Mouse (Mus musculus): ENCODE data around the gene Slc32a1. TPM values are rescaled to one million over a fixed set of nuclear protein-coding genes. Genes with fewer than 3 reads are reported as not detected.
A peak's percentile ranks its signal among the peaks of the same experiment; 100 is the strongest.

Gene Slc32a1
- total RNA-seq, 2 experiments from 2014 or later = not detected

DNA sequence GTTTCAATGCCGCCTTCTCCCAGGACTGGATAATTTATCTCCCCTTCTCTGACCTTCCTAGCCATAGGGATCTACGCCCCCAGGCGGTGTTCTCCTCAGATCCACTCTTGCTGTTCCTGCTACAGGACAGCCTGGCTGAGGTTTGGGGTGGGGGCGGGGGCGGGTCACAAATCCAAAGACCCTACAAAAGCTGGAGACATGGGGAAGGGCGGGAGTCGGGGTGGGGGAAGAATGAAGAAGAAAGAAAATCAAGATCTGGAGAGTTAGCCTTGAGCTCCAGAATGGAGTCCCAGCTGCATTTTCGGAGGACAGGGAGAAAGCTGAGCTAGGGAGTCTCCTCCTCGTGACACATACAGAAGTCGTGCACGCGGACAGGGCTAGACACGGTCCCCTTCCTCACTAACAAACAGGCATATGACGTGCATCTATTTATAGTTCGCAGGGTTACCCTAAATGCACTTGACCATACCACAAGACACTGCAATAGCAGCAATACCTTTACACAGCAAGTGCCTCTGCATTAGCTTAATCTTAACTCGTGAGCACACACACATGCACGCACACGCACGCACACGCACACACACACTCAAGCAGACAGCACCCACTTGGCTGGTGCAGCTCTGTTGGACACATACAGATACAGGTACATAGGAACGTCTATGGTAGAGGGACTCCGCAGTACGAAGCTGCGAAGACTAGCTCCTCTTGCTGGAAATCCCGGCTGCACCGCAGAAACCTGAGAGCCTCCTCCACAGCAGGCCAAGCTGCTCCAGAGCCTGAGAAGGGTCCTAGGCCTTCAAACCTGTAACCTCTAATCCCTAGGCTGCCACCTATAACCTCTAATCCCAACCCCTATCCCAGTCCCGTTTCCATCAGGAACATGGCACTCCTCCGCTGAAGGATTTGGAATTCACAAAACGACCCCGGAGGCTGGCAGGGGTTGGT lies 1.4 kb downstream of the Slc32a1 start:
- no peak for DNase-seq
- intact Hi-C loops (cut with DNase I) = no loop called here

DNA sequence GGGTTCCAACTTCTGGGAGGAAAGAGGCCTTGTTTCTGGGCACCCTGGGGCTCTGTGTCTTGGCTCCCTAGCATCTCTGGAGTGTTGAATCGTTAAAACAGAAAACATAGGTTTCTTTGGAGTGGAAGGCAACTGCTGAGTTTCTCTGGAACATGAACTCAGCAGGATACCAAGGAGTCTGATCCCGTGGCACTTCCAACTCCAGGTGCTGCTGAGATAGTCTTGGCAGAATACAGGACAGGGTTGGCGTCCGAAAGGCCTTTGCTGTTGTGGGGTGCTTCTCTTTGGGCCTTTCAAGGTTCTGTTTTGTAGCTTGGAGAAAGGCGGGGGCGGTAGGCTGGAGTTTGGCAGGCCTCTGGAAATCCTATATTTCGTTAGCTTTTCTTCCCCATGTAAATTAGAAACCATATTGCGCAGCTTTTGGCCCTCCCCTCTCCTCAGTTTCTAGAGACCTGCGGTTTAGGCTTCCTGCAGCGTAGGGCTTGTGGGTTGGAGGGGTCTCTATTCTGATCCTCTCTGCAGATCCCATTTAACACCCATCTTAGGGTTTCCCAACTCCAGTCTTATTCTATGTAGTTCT lies 2.2 kb downstream of the Slc32a1 start:
- peak in 1 of 2 experiments; percentile 40 for DNase-seq
- intact Hi-C loops (cut with DNase I) = no loop called here

DNA sequence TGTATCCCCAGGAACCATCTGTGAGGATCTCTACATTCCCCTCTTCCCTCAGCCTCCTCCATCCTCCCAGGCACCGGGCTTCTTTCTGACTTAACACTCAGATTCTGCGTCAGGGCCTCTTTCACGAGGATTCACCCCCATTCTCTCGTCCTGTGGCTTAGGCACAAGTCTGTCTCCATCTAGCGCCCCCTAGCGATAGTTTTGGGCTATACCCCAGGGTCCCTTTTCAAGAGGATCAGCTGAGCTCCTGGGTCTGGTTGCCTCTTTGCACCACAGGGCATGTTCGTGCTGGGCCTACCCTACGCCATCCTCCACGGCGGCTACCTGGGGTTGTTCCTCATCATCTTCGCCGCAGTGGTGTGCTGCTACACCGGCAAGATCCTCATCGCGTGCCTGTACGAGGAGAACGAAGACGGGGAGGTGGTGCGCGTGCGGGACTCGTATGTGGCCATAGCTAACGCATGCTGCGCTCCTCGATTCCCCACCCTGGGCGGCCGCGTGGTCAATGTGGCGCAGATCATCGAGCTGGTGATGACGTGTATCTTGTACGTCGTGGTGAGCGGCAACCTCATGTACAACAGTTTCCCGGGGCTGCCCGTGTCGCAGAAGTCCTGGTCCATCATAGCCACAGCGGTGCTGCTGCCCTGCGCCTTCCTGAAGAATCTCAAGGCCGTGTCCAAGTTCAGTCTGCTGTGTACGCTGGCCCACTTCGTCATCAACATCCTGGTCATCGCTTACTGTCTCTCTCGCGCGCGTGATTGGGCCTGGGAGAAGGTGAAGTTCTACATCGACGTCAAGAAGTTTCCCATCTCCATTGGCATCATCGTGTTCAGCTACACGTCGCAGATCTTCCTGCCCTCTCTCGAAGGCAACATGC lies 3.2 kb downstream of the Slc32a1 start:
- peak in 1 of 2 experiments; percentile 37 for DNase-seq
- intact Hi-C loops (cut with DNase I) = no loop called here

DNA sequence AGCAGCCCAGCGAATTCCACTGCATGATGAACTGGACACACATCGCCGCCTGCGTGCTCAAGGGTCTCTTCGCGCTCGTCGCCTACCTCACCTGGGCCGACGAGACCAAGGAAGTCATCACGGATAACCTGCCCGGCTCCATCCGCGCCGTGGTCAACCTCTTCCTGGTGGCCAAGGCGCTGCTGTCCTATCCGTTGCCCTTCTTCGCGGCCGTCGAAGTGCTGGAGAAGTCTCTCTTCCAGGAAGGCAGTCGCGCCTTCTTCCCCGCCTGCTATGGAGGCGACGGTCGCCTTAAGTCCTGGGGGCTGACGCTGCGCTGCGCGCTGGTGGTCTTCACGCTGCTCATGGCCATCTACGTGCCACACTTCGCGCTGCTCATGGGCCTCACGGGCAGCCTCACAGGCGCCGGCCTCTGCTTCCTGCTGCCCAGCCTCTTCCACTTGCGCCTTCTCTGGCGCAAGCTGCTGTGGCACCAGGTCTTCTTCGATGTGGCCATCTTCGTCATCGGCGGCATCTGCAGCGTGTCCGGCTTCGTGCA lies 3.9 kb downstream of the Slc32a1 start:
- intact Hi-C loops (cut with DNase I) = no loop called here
- no peak for DNase-seq

DNA sequence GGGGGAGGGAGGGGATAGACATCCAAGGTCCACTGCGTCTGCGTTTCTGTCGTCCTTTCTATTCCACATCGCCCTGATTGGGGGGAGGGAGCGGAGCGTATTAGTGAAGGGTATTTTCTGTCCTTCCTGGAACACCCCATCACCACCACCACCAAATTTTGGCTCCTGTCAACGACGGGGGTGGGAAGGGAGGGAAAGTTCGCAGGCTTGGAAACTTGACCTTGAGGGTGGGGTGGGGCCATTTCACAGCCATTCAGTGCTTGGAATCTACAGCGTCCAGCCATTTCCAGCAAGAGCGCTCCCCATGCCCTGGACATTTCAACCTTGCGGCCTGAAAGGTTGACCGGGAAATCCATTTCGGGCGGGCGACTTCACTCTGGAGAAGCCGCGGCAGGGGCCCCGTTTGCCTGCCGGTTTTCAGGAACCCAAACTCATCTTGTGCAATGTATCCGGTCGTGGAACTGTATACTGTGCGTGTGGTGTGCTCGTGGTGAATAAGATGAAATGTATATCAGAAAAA lies 4.7 kb downstream of the Slc32a1 start:
- intact Hi-C loops (cut with DNase I) = no loop called here
- no peak for DNase-seq

DNA sequence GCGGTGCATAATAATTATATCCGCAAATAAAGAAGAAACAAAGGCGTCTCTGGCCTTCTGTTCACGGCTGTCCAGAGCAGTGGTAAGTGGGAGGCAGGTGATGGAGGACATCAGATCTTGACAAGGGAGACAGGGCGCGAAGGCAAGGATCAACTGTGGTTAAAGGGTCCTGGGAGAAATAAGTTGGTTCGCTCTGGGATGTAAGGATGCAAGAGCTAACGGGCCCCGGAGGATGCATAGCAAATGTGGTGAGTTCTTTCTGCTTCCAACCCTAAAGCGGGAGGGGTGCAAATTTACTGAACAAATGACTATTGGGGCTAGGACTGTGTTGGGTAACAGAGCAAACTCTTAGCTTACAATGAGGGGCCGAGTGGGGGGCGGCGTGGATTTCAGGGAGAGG lies 5.1 kb downstream of the Slc32a1 start:
- intact Hi-C loops (cut with DNase I) = no loop called here
- no peak for DNase-seq

DNA sequence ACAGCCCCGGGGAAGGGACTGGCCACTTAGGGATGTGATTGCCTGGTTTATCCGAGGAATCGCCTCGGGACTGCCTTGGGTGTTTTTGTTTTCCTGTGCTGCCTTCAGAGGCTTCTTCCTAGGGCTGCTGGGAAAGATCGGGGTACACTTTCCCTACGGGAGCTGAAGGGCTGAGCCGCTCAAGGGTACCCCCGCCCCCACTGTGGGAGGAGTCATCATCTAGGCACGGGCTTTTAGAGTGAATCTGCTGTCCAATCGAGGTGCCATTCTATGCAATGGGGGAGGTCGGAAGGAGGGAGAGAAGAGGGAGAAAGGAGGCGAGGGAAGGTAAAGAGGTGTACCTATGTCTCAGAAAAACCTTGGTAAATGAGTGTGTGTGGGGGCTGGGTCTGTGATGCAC lies 5.7 kb downstream of the Slc32a1 start:
- no peak for DNase-seq
- intact Hi-C loops (cut with DNase I) = no loop called here

DNA sequence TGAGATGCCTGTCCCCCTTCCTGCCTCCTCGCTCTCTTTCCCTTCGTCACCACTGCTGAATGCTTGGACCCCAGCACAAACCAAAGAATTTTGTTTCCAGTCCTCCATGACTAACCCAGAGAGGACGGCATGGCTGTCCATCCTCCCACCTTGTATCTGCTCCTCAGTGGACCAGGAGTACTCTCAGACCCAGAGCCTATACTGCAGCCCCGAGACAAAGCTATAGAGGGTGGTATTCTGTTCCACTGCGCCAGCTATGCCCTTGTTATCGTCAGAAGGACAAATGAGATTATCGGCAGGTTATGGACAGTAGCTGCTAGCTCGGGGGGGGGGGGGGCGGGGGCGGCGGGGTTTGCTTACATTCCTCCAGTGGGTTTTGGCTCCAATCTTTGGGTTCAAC lies 6.2 kb downstream of the Slc32a1 start:
- intact Hi-C loops (cut with DNase I) = no loop called here
- DNase-seq = no peak

DNA sequence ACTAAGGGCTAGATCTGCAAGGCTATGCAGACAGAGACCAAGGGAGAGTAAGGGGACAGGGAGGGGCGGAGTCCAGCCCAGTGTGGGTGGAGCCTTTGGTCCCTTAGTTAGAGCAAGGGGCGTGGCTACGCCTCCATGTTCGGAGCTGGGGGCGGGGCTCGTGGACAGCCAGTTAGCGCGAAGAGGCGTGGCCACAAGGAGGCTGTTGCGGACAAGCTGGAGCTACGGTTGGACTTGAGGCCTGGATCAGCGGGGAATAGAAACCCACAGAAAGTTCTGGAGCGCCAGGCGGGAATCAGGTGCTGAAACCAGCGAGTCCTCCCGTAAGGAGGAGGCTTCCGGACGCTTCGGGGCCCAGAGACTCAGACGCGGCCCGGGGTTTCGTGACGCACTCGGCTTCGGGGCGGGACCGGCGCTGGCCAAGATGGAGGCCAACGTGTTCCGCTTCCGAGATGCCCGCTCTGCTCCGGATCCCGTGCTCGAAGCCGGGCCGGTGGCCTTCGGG lies 14.2 kb downstream of the Slc32a1 start, which contains the start of gene Actr5:
Gene Actr5, plus strand, starts transcription at position 171 of the 505 bp plus-strand sequence.
- peak; percentile 89 to 93 for DNase-seq
- intact Hi-C loops (cut with DNase I) = loop anchor here (10.0 kb wide), 1 partner anchor 210 kb away; no protein-coding TSS in a partner anchor

DNA sequence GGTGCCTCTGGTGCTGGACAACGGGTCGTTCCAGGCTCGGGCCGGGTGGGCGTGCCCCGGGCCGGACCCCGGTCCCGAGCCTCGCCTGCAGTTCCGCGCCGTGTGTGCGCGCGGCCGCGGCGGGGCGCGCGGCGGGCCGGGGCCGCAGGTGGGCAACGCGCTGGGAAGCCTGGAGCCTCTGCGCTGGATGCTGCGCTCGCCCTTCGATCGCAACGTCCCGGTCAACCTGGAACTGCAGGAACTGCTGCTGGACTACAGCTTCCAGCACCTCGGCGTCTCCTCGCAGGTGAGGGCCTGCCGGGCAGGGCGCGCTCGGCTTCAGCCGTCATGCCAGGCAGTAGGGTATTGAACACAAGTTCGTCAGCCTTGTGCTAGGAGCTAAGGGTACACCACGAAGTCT lies 14.7 kb downstream of the Slc32a1 start:
- intact Hi-C loops (cut with DNase I) = loop anchor here (10.0 kb wide), 1 partner anchor 210 kb away; no protein-coding TSS in a partner anchor
- no peak for DNase-seq

DNA sequence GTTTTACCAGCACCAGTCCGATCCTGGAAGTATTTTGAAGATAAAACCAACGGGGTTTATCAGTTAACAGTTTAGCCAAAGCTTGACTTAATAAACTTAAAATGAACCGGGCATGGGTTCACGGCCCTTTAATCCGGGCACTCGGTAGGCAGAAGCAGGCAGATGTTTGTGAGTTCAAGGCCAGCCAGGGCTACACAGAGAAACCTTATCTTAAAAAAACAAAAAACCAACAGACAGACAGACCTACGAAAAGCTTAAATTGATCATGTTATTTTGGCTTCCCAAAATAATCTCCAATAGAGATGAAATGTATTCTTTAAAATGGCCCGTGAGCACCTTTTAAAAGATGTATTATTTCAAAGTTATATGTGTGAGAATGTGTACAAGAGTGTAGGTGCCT lies 15.1 kb downstream of the Slc32a1 start:
- intact Hi-C loops (cut with DNase I) = loop anchor here (10.0 kb wide), 1 partner anchor 211 kb away; no protein-coding TSS in a partner anchor
- no peak for DNase-seq

DNA sequence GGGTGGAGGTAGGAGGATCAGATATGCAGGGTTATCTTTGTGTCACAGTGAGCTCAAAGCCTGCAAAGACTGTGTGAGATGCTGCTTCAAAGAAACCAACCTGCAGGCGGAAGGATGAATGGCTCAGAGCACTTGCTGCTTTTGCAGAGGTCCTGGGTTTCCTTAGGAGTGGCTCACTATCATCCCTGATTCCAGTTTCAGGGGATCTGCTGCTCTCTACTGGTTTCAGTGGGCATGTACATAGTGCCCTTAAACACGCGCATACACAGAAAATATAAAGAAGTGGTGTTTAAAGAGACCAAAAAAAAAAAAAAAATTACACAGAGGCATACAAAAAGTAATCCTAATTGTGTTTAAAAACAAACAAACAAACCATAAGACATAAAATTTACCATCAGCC lies 18.3 kb downstream of the Slc32a1 start:
- DNase-seq = no peak
- intact Hi-C loops (cut with DNase I) = loop anchor here (1.0 to 10.0 kb wide), 3 partner anchors 79 to 214 kb away; no protein-coding TSS in a partner anchor

DNA sequence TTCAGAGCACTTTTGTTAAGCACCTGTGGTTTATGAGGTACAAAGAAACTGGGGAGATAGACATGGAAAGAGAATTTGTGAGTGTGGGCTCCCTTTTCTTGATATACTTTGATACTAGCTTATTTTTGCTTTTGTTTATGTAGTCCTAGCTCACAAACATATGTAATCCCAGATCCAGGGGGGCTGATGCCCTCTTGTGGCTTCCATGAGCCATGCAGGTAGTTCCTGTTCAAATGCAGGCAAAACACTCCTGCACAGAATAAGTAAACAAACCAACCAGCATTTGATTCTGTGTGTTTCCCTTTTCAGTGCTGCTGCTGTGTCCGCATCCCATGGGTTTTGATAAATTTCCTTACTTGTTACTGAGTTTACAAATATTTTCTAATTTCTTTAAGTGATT lies 18.8 kb downstream of the Slc32a1 start:
- intact Hi-C loops (cut with DNase I) = loop anchor here (1.0 to 10.0 kb wide), 3 partner anchors 79 to 215 kb away; no protein-coding TSS in a partner anchor
- DNase-seq = no peak

DNA sequence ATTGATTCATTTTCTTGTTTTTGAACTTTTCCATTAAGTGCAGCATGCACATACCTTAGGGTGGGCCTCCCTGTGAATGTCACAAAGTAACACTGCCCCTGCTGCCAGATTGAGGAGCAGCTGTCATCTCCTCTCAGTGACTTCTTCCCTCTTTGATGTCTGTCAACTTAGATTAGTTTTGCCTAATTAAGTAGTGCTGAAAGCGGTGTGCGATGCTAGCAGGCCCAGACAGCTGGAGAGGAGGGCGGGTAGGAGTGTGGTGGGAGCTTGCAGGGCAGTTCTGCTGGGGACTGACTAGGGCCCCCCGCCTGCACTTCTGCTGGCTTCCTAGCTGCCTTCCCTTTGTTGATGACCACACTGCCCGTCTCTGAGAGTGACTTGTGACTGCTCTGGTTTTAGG lies 21.3 kb downstream of the Slc32a1 start:
- intact Hi-C loops (cut with DNase I) = no loop called here

DNA sequence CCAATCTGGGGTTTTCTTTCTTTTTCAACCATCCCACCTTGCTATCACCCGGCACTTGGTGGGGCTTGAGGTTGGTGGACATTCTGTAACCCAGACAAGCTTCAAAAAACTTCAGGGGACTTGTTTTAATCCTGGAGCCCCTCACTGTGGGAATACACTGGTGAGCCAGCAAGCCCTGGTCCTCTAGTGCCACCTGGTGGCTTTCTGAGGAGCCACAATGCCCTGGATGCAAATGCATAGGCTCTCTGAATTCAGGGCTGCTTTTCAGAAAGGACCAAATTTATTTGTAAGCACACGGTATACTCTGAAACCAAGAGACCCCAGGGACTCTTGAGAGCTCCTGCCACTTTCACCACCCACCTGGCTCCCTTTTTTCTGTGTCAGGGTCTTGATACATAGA lies 31.3 kb downstream of the Slc32a1 start:
- DNase-seq = peak; percentile 66 to 74
- intact Hi-C loops (cut with DNase I) = loop anchor here (1.0 to 5.0 kb wide), 2 partner anchors 92 to 220 kb away; no protein-coding TSS in a partner anchor

More for the DNA sequence above, 21.3 kb downstream of the Slc32a1 start:
- DNase-seq = no peak

DNA sequence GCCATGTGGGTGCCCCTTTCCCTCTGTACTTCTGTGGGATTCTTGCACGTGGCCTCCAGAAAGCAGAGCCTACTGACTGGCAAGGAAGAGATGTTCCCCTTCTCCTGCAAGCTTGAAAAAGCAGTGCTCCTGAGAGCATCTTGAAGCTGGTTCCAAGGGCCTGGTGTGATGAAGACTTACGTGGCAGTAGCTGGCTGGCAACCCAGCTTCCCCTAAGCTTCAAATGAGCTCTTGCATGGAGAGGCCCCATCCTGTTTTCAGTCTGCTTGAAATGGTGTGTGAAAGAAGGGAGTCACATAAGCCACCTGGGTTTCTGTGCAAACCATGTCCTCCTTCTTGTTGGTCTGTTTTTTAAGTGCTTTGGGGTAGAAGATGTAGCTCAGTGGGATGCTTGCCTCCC lies 32.0 kb downstream of the Slc32a1 start:
- intact Hi-C loops (cut with DNase I) = loop anchor here (1.0 to 5.0 kb wide), 2 partner anchors 92 to 220 kb away; no protein-coding TSS in a partner anchor
- no peak for DNase-seq

DNA sequence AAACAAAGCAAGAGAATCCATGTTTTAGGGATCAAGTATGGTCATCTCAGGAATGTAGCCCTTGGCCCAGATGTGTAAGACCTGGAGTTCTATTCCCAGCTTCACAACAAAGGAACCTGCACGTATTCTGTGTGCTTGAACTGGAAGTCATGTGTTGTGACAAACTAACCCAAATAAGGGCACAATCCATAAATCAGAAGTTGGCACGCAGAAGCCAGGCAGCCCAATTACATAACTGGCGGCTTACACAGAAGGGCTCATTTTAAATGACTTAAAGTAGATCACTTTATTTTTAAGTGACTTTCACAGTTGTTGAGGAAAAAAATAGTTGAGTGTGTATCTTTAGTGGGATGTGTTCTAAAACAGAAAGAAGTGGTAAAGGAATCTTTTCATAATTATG lies 33.2 kb downstream of the Slc32a1 start:
- DNase-seq = no peak
- intact Hi-C loops (cut with DNase I) = loop anchor here (5.0 kb wide), 1 partner anchor 219 kb away; no protein-coding TSS in a partner anchor

DNA sequence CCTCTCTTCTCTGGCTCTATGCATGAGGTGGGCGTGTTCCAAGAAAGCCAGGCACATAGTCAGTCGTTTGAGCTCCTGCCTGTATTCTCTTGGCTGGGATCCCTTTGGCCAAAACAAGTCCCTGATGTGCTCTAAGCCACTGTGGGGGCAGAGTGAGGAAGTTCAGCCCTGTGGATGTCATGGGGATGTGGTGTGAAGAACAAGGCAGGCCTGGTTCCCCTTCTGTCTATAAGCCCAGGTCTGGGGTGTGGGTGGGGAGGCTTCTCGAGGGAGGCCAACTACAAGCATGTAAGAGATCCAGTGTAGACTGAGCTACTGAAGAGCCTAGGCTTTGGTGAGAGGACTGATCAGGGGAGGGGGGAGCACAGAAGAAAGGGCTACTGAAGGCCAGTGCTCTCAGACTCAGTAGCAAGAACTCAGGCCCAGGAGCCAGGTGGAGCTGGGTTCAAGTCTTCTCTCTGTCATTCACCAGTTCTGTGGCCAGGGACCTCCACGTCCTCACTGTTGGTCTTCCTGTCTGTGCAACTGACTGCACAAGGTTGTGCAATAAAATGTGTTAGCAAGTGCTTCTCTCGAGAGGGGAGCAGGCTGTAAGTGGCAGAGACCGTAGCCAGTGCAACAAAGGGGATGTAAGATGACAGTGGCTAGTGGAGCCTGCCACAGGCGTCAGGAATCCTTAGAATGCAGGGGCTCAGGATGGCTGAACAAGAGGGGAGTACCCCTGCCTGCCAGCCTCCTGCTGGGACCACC lies 40.8 kb downstream of the Slc32a1 start:
- no peak for DNase-seq
- intact Hi-C loops (cut with DNase I) = no loop called here

DNA sequence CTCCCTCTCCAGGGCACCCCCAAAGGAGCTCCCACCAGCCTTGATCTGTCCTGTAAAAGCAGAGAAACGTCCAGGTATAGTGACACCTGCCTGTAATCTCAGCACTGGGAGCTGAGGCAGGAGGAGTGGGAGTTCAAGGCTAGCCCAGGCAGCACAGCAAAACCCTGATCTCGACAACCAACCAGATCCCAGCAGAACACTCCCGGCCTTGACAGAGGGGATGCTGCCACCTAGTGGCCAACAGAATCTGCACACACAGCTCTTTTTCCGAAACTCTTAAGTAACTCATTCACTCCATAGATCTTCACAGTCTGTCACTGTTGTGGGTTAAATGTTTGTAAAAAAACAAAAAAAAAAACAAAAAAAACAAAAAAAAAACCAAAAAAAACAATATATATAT lies 42.4 kb downstream of the Slc32a1 start:
- intact Hi-C loops (cut with DNase I) = loop anchor here (1.0 kb wide), 2 partner anchors 92 to 102 kb away; no protein-coding TSS in a partner anchor
- DNase-seq = peak; percentile 76 to 84
